5 mouse cellular contexts compared by ENCODE assay signal in the genomic region with DNA sequence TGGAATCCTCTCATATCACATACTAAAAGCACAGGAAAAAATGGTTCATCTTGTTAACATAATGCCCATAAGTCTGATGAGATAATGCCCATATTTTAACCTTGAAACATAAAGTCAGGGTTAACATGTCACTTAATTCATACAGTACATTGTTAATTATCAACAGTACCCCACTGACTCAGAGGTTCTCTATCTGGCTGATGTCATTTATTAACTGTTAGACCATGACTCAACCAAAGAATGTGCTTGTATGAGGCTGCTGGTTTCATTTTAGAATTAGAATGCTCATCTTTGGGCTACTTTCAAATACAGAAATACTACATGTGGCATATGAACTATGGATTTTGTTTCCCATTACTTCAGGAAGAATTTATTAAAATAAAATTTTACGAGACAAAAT. TPM values are rescaled to one million over a fixed set of nuclear protein-coding genes. Genes with fewer than 3 reads are reported as not detected.
DNase-seq lines count a peak whose midpoint lies in the region; ATAC-seq and TF ChIP-seq lines count a peak whose summit lies in the region.
"Not testable (repeated sequence)": the region's sequence is repeated elsewhere in the genome, so short reads cannot be mapped to it uniquely, and the experiment has no call there.

No protein-coding gene starts in this region.

- H3K27ac ChIP-seq in intestine, embryonic 15.5 days; intestine, postnatal 0 days (ENCODE audit: low read depth, low read length): not testable (repeated sequence)

- peak; percentile 56 for DNase-seq in 3T3-L1 (ENCODE audit: low read depth, low spot score)
- peak; percentile 14 for DNase-seq in NIH3T3 (ENCODE audit: low read depth)
- peak; percentile 41 for DNase-seq in kidney, adult 9 months

- H3K27me3 ChIP-seq in intestine, embryonic 15.5 days (replicated peaks); intestine, postnatal 0 days (replicated peaks; ENCODE audit: control insufficient read depth, insufficient read depth, low read length): not testable (repeated sequence)

- not testable (repeated sequence) for H3K9me3 ChIP-seq in intestine, embryonic 15.5 days; intestine, postnatal 0 days (ENCODE audit: control insufficient read depth)

- not testable (repeated sequence) for H3K9ac ChIP-seq in intestine, embryonic 15.5 days; intestine, postnatal 0 days (ENCODE audit: low read depth, low read length)

- not testable (repeated sequence) for TF ChIP-seq CTCF in intestine, postnatal 0 days (IDR thresholded peaks at IDR 0.05; ENCODE audit: low read depth)

- ATAC-seq in intestine, embryonic 15.5 days, result peak; percentile 49
- ATAC-seq in intestine, postnatal 0 days, result peak; percentile 59; the same call in 1 of the 2 replicates

- H3K4me2 ChIP-seq in intestine, embryonic 15.5 days (replicated peaks); intestine, postnatal 0 days (replicated peaks; ENCODE audit: low read depth): not testable (repeated sequence)

- not testable (repeated sequence) for H3K4me3 ChIP-seq in intestine, embryonic 15.5 days (replicated peaks); intestine, postnatal 0 days (ENCODE audit: low read depth, low read length)

- H3K36me3 ChIP-seq in intestine, embryonic 15.5 days; intestine, postnatal 0 days (ENCODE audit: control insufficient read depth, insufficient read depth): not testable (repeated sequence)

- WGBS in intestine, embryonic 15.5 days, result 98% methylated on average over 1 of the region's 1 CpGs
- 89% methylated on average over 1 of the region's 1 CpGs for WGBS in intestine, postnatal 0 days

- not testable (repeated sequence) for H3K4me1 ChIP-seq in intestine, embryonic 15.5 days (replicated peaks); intestine, postnatal 0 days (replicated peaks; ENCODE audit: control insufficient read depth, insufficient read depth, low read length)

RNA-seq across cellular contexts. Expression of a gene that starts 34.6 kb away (rescaled TPM):
- 5.0 and 6.9 TPM in 2 replicates for polyA plus RNA-seq in intestine, embryonic 15.5 days (2015; fragmentation: Nextera tagmentation; extraction: Ambion mirVana)
- polyA plus RNA-seq in intestine, postnatal 0 days (2015; fragmentation: Nextera tagmentation; extraction: Ambion mirVana), result 7.2 and 7.6 TPM in 2 replicates
